Mouse (Mus musculus): Measurements from ENCODE around the gene Rapgef4. TPM values are rescaled to one million over a fixed set of nuclear protein-coding genes. Genes with fewer than 3 reads are reported as not detected.
A peak's percentile ranks its signal among the peaks of the same experiment; 100 is the strongest.

Gene Rapgef4
- polyA plus RNA-seq, 1 experiment: 555 TPM

GRCm38 (mm10) chr2:71981343-71981851, 357 bp downstream of the Rapgef4 start:
- TF ChIP-seq CTCF (IDR thresholded peaks at IDR 0.05; ENCODE audit: extremely low read depth, insufficient read depth, low read length) (no peak), POLR2A (IDR thresholded peaks at IDR 0.05; ENCODE audit: extremely low read depth, insufficient read depth, low read length) (no peak)
- Histone ChIP-seq H3K4me1 (ENCODE audit: control insufficient read depth, insufficient read depth, low read length) (peaks cover 9% of the 10 kb centered on the region), H3K4me3 (ENCODE audit: insufficient read depth, low read length) (peak overlapping the region; percentile 76), H3K27ac (ENCODE audit: insufficient read depth, low read length) (peak overlapping the region; percentile 44; the same call in 1 of the 2 replicates)

GRCm38 (mm10) chr2:71981896-71982295, 856 bp downstream of the Rapgef4 start:
- 0 out of 2 replicates have a peak overlapping the region, but pooled peaks have one; percentile 44 for H3K27ac ChIP-seq (ENCODE audit: insufficient read depth, low read length)
- H3K4me3 ChIP-seq (ENCODE audit: insufficient read depth, low read length): peak overlapping the region; percentile 76

DNA sequence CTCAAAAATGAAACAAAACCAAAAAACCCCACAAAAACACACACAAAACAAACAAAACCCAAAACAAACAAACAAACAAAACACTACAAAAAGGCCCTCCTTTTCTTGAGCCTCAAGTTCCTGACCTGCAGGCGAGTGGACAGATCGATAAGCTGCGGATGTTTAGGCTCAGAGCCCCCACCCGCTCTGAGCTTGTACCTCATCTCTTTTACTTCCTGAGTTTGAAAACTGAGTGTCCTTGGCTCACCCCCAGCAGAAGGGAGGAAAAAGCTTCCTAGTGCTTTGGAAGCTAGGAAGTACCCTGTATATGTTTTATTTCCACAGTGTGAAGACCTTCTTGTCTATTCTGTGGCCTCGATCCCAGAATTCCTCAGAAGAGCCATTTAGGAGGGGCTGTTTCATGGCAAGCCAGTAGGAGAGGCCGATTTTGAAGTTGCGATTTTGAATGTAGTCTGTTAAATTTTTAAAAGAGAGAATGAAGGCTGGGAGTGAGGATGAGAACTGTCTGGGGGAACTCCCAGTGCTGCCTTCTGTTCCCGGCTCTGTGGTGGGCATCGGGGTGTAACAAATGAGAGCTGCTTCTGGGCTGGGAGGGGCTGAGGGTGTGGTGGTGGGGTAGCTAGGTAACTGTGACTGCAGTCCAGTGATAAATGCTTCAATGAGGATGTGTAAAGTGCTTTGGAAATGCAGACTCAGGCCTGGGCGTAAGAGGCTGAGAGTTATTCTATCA, 2.0 kb downstream of the Rapgef4 start:
- Histone ChIP-seq H3K27ac (ENCODE audit: insufficient read depth, low read length) (no peak overlapping the region), H3K4me1 (ENCODE audit: control insufficient read depth, insufficient read depth, low read length) (peaks cover 15% of the 10 kb centered on the region), H3K4me3 (ENCODE audit: insufficient read depth, low read length) (peak overlapping the region; percentile 76)
- TF ChIP-seq CTCF (IDR thresholded peaks at IDR 0.05; ENCODE audit: extremely low read depth, insufficient read depth, low read length): no peak
- TF ChIP-seq POLR2A (IDR thresholded peaks at IDR 0.05; ENCODE audit: extremely low read depth, insufficient read depth, low read length): no peak

More at GRCm38 (mm10) chr2:71981896-71982295, 856 bp downstream of the Rapgef4 start:
- H3K4me1 ChIP-seq (ENCODE audit: control insufficient read depth, insufficient read depth, low read length): peaks cover 10% of the 10 kb centered on the region
- TF ChIP-seq POLR2A (IDR thresholded peaks at IDR 0.05; ENCODE audit: extremely low read depth, insufficient read depth, low read length): no peak
- TF ChIP-seq CTCF (IDR thresholded peaks at IDR 0.05; ENCODE audit: extremely low read depth, insufficient read depth, low read length): no peak

DNA sequence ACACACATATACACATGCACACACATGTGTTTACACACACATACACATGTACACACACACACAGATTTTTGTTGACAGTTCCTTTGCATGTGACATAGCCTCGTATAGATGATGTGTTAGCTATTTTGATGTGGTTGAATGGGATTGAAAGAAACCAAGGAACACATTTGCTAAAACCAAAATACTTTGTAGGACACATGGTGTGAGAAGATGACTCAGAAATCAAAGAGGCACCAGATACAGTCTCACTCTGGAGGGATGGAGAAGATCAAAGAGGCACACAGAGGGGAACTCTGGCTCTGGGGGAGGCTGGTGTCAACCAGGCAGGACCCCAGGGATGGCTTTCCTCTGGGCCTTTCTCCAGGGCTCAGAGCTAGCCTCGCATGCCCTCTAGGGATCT, 4.7 kb downstream of the Rapgef4 start:
- H3K4me1 ChIP-seq (ENCODE audit: control insufficient read depth, insufficient read depth, low read length): peaks cover 15% of the 10 kb centered on the region
- TF ChIP-seq CTCF (IDR thresholded peaks at IDR 0.05; ENCODE audit: extremely low read depth, insufficient read depth, low read length) (no peak), POLR2A (IDR thresholded peaks at IDR 0.05; ENCODE audit: extremely low read depth, insufficient read depth, low read length) (no peak)
- no peak overlapping the region for H3K4me3 ChIP-seq (ENCODE audit: insufficient read depth, low read length)
- no peak overlapping the region for H3K27ac ChIP-seq (ENCODE audit: insufficient read depth, low read length)

GRCm38 (mm10) chr2:71986276-71986848, 5.3 kb downstream of the Rapgef4 start:
- Histone ChIP-seq H3K27ac (ENCODE audit: insufficient read depth, low read length) (peak overlapping the region; percentile 64; the same call in 1 of the 2 replicates), H3K4me3 (ENCODE audit: insufficient read depth, low read length) (no peak overlapping the region), H3K4me1 (ENCODE audit: control insufficient read depth, insufficient read depth, low read length) (peaks cover 15% of the 10 kb centered on the region)
- TF ChIP-seq POLR2A (IDR thresholded peaks at IDR 0.05; ENCODE audit: extremely low read depth, insufficient read depth, low read length): no peak
- TF ChIP-seq CTCF (IDR thresholded peaks at IDR 0.05; ENCODE audit: extremely low read depth, insufficient read depth, low read length): no peak

DNA sequence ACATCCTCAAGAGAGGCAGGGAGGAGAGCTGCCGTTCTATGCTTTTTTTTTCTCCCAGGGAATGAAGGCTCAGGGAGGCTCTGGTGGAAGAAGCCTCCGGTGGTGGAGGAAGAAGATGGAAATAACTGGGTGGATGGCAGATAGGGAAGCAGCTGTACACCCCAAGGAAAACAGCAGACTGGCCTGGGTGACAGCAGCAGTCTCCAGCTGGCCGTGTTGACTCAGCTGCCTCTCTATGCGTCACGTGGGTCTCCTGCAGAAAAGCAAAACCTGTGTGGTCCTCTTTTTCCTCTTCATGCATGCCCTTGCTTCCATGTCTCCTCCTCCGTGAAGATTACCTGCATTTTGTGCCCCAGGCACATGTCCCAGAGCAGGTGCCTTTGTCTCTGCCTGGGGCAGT, 7.5 kb downstream of the Rapgef4 start:
- Histone ChIP-seq H3K27ac (ENCODE audit: insufficient read depth, low read length) (peak overlapping the region; percentile 55; the same call in 1 of the 2 replicates), H3K4me3 (ENCODE audit: insufficient read depth, low read length) (no peak overlapping the region), H3K4me1 (ENCODE audit: control insufficient read depth, insufficient read depth, low read length) (peaks cover 17% of the 10 kb centered on the region)
- no peak; the same call in 1 of the 2 replicates for TF ChIP-seq POLR2A (IDR thresholded peaks at IDR 0.05; ENCODE audit: extremely low read depth, insufficient read depth, low read length)
- no peak for TF ChIP-seq CTCF (IDR thresholded peaks at IDR 0.05; ENCODE audit: extremely low read depth, insufficient read depth, low read length)

- peaks cover 10% of the 10 kb centered on the region for H3K4me1 ChIP-seq (ENCODE audit: control insufficient read depth, insufficient read depth, low read length)
- no peak overlapping the region for H3K27ac ChIP-seq (ENCODE audit: insufficient read depth, low read length)
- no peak overlapping the region for H3K4me3 ChIP-seq (ENCODE audit: insufficient read depth, low read length)
- TF ChIP-seq POLR2A (IDR thresholded peaks at IDR 0.05; ENCODE audit: extremely low read depth, insufficient read depth, low read length) (no peak), CTCF (IDR thresholded peaks at IDR 0.05; ENCODE audit: extremely low read depth, insufficient read depth, low read length) (no peak)
These were observed 11.1 kb downstream of the Rapgef4 start for GRCm38 (mm10) chr2:71992129-71992528.

GRCm38 (mm10) chr2:71993729-71994423, 12.8 kb downstream of the Rapgef4 start:
- TF ChIP-seq POLR2A (IDR thresholded peaks at IDR 0.05; ENCODE audit: extremely low read depth, insufficient read depth, low read length) (no peak), CTCF (IDR thresholded peaks at IDR 0.05; ENCODE audit: extremely low read depth, insufficient read depth, low read length) (no peak)

GRCm38 (mm10) chr2:71998531-71998930, 17.5 kb downstream of the Rapgef4 start:
- Histone ChIP-seq H3K4me3 (ENCODE audit: insufficient read depth, low read length) (no peak overlapping the region), H3K27ac (ENCODE audit: insufficient read depth, low read length) (no peak overlapping the region), H3K4me1 (ENCODE audit: control insufficient read depth, insufficient read depth, low read length) (peaks cover 3% of the 10 kb centered on the region)
- TF ChIP-seq POLR2A (IDR thresholded peaks at IDR 0.05; ENCODE audit: extremely low read depth, insufficient read depth, low read length) (no peak), CTCF (IDR thresholded peaks at IDR 0.05; ENCODE audit: extremely low read depth, insufficient read depth, low read length) (no peak)

More at GRCm38 (mm10) chr2:71993729-71994423, 12.8 kb downstream of the Rapgef4 start:
- Histone ChIP-seq H3K4me3 (ENCODE audit: insufficient read depth, low read length) (no peak overlapping the region), H3K4me1 (ENCODE audit: control insufficient read depth, insufficient read depth, low read length) (peaks cover 5% of the 10 kb centered on the region), H3K27ac (ENCODE audit: insufficient read depth, low read length) (no peak overlapping the region)
